Mouse (Mus musculus): ENCODE measurements at regions not wholly inside any gene's neighbourhood (a gene's known extent, or its start where the extent isn't known, plus 50 kb on each side); places are given as distances from the start of the nearest gene placed in this dataset.
A peak's percentile ranks its signal among the peaks of the same experiment; 100 is the strongest.
"Not testable (repeated sequence)": the region's sequence is repeated elsewhere in the genome, so short reads cannot be mapped to it uniquely, and the experiment has no call there.

- DNase-seq (ENCODE audit: low spot score in 2 of 2) = no peak
Observed at GRCm38 (mm10) chr2:149283274-149283673, 121.6 kb upstream of the Cst10 start.

GRCm38 (mm10) chr2:149284199-149284598 lies 120.7 kb upstream of the Cst10 start:
- no peak for DNase-seq (ENCODE audit: low spot score in 2 of 2)

GRCm38 (mm10) chr2:149296936-149297335 lies 107.9 kb upstream of the Cst10 start:
- DNase-seq (ENCODE audit: low spot score in 2 of 2) = not testable (repeated sequence)

GRCm38 (mm10) chr2:149305553-149305952 lies 99.3 kb upstream of the Cst10 start:
- DNase-seq (ENCODE audit: low spot score in 2 of 2) = no peak

GRCm38 (mm10) chr2:149350239-149350811 lies 54.5 kb upstream of the Cst10 start:
- DNase-seq (ENCODE audit: low spot score in 2 of 2) = peak; percentile 1 to 2
